Mouse (Mus musculus) midbrain, embryonic 13.5 days (tissue): ENCODE measurements at regions not wholly inside any gene's neighbourhood (a gene's known extent, or its start where the extent isn't known, plus 50 kb on each side); places are given as distances from the start of the nearest gene placed in this dataset.
A peak's percentile ranks its signal among the peaks of the same experiment; 100 is the strongest.

Experiments
- ATAC-seq: fragments of 200-750 bp; cut with Nextera tagmentation; 2 replicates; pipeline ENCODE4 v1.8.0; 2017; ENCODE audit warnings: mild to moderate bottlenecking, moderate TSS enrichment, moderate library complexity
- H3K27ac ChIP-seq: fragments of 300-500 bp; sonication (generic); 2 replicates; pipeline ENCODE4 v1.5.1; 2015; ENCODE audit warnings: inconsistent platforms, mild to moderate bottlenecking, moderate library complexity
- H3K27me3 ChIP-seq: fragments of 300-500 bp; sonication (generic); 2 replicates; pipeline ENCODE4 v1.6.1; 2015; ENCODE audit warnings: mild to moderate bottlenecking, inconsistent platforms
- H3K36me3 ChIP-seq: fragments of 300-500 bp; sonication (generic); 2 replicates; pipeline ENCODE4 v1.6.1; 2015; ENCODE audit warnings: mild to moderate bottlenecking, inconsistent platforms
- H3K4me1 ChIP-seq: fragments of 300-500 bp; sonication (generic); replicated peaks from 2 replicates; pipeline ENCODE4 v1.6.1; 2015; ENCODE audit warnings: inconsistent platforms
- H3K4me2 ChIP-seq: fragments of 300-500 bp; sonication (generic); replicated peaks from 2 replicates; pipeline ENCODE4 v1.6.1; 2015; ENCODE audit warnings: moderate library complexity, mild to moderate bottlenecking, inconsistent platforms
- H3K4me3 ChIP-seq: fragments of 300-500 bp; sonication (generic); replicated peaks from 2 replicates; pipeline ENCODE4 v1.5.1; 2015; ENCODE audit warnings: mild to moderate bottlenecking, inconsistent platforms
- H3K9ac ChIP-seq: fragments of 300-500 bp; sonication (generic); replicated peaks from 2 replicates; pipeline ENCODE4 v1.6.1; 2015; ENCODE audit warnings: mild to moderate bottlenecking, inconsistent platforms
- H3K9me3 ChIP-seq: fragments of 300-500 bp; sonication (generic); 2 replicates; pipeline ENCODE4 v1.6.1; 2016; ENCODE audit warnings: mild to moderate bottlenecking, inconsistent platforms
- WGBS: fragments of 180-500 bp; shearing (Covaris S2); methylation state at CpG from one replicate; pipeline ENCODE4 v1.1.7; 2015; 5-methylcytosine and 5-hydroxymethylcytosine counted together

DNA sequence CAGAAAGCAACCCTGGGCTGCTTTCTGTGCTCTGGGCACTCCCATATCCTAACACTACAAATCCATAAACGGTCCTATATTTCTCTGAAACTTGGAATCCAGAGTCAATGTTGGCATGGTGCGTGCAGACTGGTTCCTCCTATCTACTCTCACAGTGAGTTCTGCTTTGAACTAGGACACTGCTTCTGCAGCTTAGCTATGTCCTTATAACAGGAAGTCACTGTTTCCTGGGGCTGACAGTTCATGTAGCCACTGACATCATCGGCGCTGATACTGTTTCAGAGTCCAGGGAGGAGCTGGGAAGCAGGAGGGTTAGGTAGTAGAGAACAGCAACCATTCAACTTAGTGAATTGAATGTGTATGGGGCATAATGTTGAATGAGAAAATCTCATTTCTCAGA, 948.6 kb downstream of the Synb start:
- no peak overlapping the region for H3K27ac ChIP-seq
- no peaks in the 10 kb centered on the region for H3K36me3 ChIP-seq
- H3K4me3 ChIP-seq, result no peak overlapping the region
- H3K4me2 ChIP-seq, result no peak overlapping the region
- H3K9me3 ChIP-seq, result no peaks in the 10 kb centered on the region
- H3K9ac ChIP-seq, result no peak overlapping the region
- ATAC-seq, result no peak
- WGBS, result 91% methylated on average over 4 of the region's 4 CpGs
- H3K27me3 ChIP-seq, result no peaks in the 10 kb centered on the region
- no peaks in the 10 kb centered on the region for H3K4me1 ChIP-seq

- 58% methylated on average over 3 of the region's 3 CpGs for WGBS
- Histone ChIP-seq H3K9me3 (no peaks in the 10 kb centered on the region), H3K4me2 (no peak overlapping the region), H3K4me3 (no peak overlapping the region), H3K9ac (no peak overlapping the region), H3K27me3 (no peaks in the 10 kb centered on the region), H3K4me1 (no peaks in the 10 kb centered on the region), H3K27ac (no peak overlapping the region), H3K36me3 (no peaks in the 10 kb centered on the region)
- no peak for ATAC-seq
Observed at GRCm38 (mm10) chr14:68344715-68345114, 949.4 kb downstream of the Synb start.

GRCm38 (mm10) chr14:68338440-68338839, 955.7 kb downstream of the Synb start:
- no peak overlapping the region for H3K27ac ChIP-seq
- 57% methylated on average over 5 of the region's 5 CpGs for WGBS
- H3K36me3 ChIP-seq, result no peaks in the 10 kb centered on the region
- no peak for ATAC-seq
- peaks cover 15% of the 10 kb centered on the region for H3K4me1 ChIP-seq
- no peaks in the 10 kb centered on the region for H3K9me3 ChIP-seq
- no peak overlapping the region for H3K9ac ChIP-seq
- H3K4me2 ChIP-seq, result no peak overlapping the region
- no peaks in the 10 kb centered on the region for H3K27me3 ChIP-seq
- no peak overlapping the region for H3K4me3 ChIP-seq

GRCm38 (mm10) chr14:68325061-68325460, 969.0 kb downstream of the Synb start:
- Histone ChIP-seq H3K4me1 (no peaks in the 10 kb centered on the region), H3K9ac (no peak overlapping the region), H3K4me2 (no peak overlapping the region), H3K9me3 (no peaks in the 10 kb centered on the region), H3K4me3 (no peak overlapping the region), H3K27ac (no peak overlapping the region), H3K27me3 (no peaks in the 10 kb centered on the region), H3K36me3 (no peaks in the 10 kb centered on the region)
- 94% methylated on average over 1 of the region's 1 CpGs for WGBS
- ATAC-seq, result no peak

GRCm38 (mm10) chr14:68323008-68323407, 971.1 kb downstream of the Synb start:
- Histone ChIP-seq H3K4me2 (no peak overlapping the region), H3K36me3 (no peaks in the 10 kb centered on the region), H3K9me3 (no peaks in the 10 kb centered on the region), H3K4me1 (no peaks in the 10 kb centered on the region), H3K27ac (no peak overlapping the region), H3K27me3 (no peaks in the 10 kb centered on the region), H3K4me3 (no peak overlapping the region), H3K9ac (no peak overlapping the region)
- WGBS, result 67% methylated on average over 6 of the region's 6 CpGs
- no peak for ATAC-seq

- H3K36me3 ChIP-seq, result no peaks in the 10 kb centered on the region
- H3K9ac ChIP-seq, result no peak overlapping the region
- H3K4me2 ChIP-seq, result no peak overlapping the region
- H3K4me1 ChIP-seq, result no peaks in the 10 kb centered on the region
- 91% methylated on average over 2 of the region's 2 CpGs for WGBS
- no peak for ATAC-seq
- H3K4me3 ChIP-seq, result no peak overlapping the region
- no peaks in the 10 kb centered on the region for H3K27me3 ChIP-seq
- H3K9me3 ChIP-seq, result no peaks in the 10 kb centered on the region
- H3K27ac ChIP-seq, result no peak overlapping the region
Observed at GRCm38 (mm10) chr14:68307973-68308660, 986.0 kb downstream of the Synb start.

- no peak for ATAC-seq
- Histone ChIP-seq H3K36me3 (no peaks in the 10 kb centered on the region), H3K4me3 (no peak overlapping the region), H3K27me3 (no peaks in the 10 kb centered on the region), H3K9me3 (no peaks in the 10 kb centered on the region), H3K4me2 (no peak overlapping the region), H3K4me1 (no peaks in the 10 kb centered on the region), H3K27ac (no peak overlapping the region), H3K9ac (no peak overlapping the region)
- 86% methylated on average over 8 of the region's 8 CpGs for WGBS
Observed at GRCm38 (mm10) chr14:68305166-68305565, 988.9 kb downstream of the Synb start.

- no peaks in the 10 kb centered on the region for H3K9me3 ChIP-seq
- H3K9ac ChIP-seq, result no peak overlapping the region
- no peak for ATAC-seq
- no peaks in the 10 kb centered on the region for H3K36me3 ChIP-seq
- no peaks in the 10 kb centered on the region for H3K4me1 ChIP-seq
- H3K4me3 ChIP-seq, result no peak overlapping the region
- no peak overlapping the region for H3K27ac ChIP-seq
- H3K4me2 ChIP-seq, result no peak overlapping the region
- H3K27me3 ChIP-seq, result no peaks in the 10 kb centered on the region
- 83% methylated on average over 4 of the region's 4 CpGs for WGBS
Observed at GRCm38 (mm10) chr14:68301710-68302109, 992.4 kb downstream of the Synb start.

- H3K27ac ChIP-seq, result no peak overlapping the region
- no peaks in the 10 kb centered on the region for H3K4me1 ChIP-seq
- WGBS, result 76% methylated on average over 3 of the region's 3 CpGs
- ATAC-seq, result no peak
- H3K4me2 ChIP-seq, result no peak overlapping the region
- no peak overlapping the region for H3K9ac ChIP-seq
- H3K27me3 ChIP-seq, result no peaks in the 10 kb centered on the region
- H3K9me3 ChIP-seq, result no peaks in the 10 kb centered on the region; the same call in 1 of the 2 replicates
- no peak overlapping the region for H3K4me3 ChIP-seq
- no peaks in the 10 kb centered on the region for H3K36me3 ChIP-seq
Observed at GRCm38 (mm10) chr14:68285546-68285945, 1008.6 kb downstream of the Synb start.

DNA sequence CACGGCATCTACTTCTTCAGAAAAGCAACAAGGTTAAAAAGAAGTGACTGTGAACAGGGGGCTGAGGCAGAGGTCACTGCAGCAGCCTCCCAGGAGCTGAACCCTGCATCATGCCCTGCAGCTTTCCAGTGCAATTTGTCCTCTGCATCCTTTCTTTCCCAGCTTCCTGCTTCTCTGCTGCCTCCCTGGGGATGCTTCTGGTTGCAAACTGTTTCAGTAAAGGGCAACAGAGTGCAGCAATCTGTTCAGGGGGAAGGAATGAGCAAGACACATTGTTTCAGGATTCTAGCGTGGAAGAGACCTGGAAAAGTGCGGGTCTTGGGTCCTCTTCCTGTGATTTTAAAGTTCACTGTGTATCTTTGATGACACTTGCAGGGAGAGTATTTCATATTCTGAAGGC, 1032.7 kb downstream of the Synb start:
- H3K9ac ChIP-seq, result no peak overlapping the region

GRCm38 (mm10) chr14:68246966-68247365, 1047.1 kb downstream of the Synb start:
- Histone ChIP-seq H3K4me1 (no peaks in the 10 kb centered on the region), H3K4me2 (no peak overlapping the region), H3K27me3 (no peaks in the 10 kb centered on the region), H3K36me3 (no peaks in the 10 kb centered on the region), H3K27ac (no peak overlapping the region), H3K4me3 (no peak overlapping the region), H3K9ac (no peak overlapping the region), H3K9me3 (0 out of 2 replicates have a peak, but pooled peaks cover 4% of the 10 kb centered on the region)
- ATAC-seq, result no peak
- 81% methylated on average over 2 of the region's 2 CpGs for WGBS

More for the DNA sequence above, 1032.7 kb downstream of the Synb start:
- Histone ChIP-seq H3K4me3 (no peak overlapping the region), H3K36me3 (no peaks in the 10 kb centered on the region), H3K27ac (peak overlapping the region; percentile 44; the same call in 1 of the 2 replicates), H3K27me3 (no peaks in the 10 kb centered on the region), H3K4me2 (no peak overlapping the region), H3K9me3 (no peaks in the 10 kb centered on the region), H3K4me1 (peaks cover 16% of the 10 kb centered on the region)
- no peak for ATAC-seq
- 63% methylated on average over 3 of the region's 3 CpGs for WGBS

- no peak overlapping the region for H3K4me3 ChIP-seq
- ATAC-seq, result no peak
- 0 out of 2 replicates have a peak, but pooled peaks cover 4% of the 10 kb centered on the region for H3K9me3 ChIP-seq
- H3K27ac ChIP-seq, result peak overlapping the region; percentile 35; the same call in 1 of the 2 replicates
- 39% methylated on average over 7 of the region's 7 CpGs for WGBS
- H3K4me1 ChIP-seq, result no peaks in the 10 kb centered on the region
- no peaks in the 10 kb centered on the region for H3K36me3 ChIP-seq
- H3K4me2 ChIP-seq, result no peak overlapping the region
- H3K27me3 ChIP-seq, result no peaks in the 10 kb centered on the region
- H3K9ac ChIP-seq, result no peak overlapping the region
Observed at GRCm38 (mm10) chr14:68240146-68240545, 1054.0 kb downstream of the Synb start.

DNA sequence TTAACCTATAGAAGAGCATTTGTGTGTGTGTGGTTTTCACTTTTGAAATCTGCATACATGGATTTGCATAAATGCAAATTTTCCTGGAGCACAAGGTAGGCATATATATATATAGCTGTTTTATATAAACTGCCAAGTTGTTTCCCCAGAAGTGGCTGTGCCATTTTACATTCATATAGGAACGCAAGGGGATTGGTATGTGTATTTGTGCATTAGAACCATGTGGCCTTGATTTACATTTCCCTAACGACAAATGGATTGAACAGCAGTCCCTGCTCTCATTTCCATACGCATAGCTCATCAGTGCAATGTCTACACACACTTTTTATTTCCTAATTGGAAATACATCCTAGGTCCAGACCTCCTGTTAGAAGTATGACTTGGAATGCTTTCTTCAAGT, 1069.9 kb downstream of the Synb start:
- peaks cover 4% of the 10 kb centered on the region; the same call in 1 of the 2 replicates for H3K4me1 ChIP-seq
- no peak overlapping the region for H3K27ac ChIP-seq
- no peaks in the 10 kb centered on the region for H3K9me3 ChIP-seq
- H3K27me3 ChIP-seq, result no peaks in the 10 kb centered on the region
- no peak overlapping the region for H3K9ac ChIP-seq
- WGBS, result 65% methylated on average over 3 of the region's 3 CpGs
- H3K4me3 ChIP-seq, result no peak overlapping the region
- no peaks in the 10 kb centered on the region for H3K36me3 ChIP-seq
- H3K4me2 ChIP-seq, result no peak overlapping the region
- no peak for ATAC-seq
